Mouse (Mus musculus): Measurements from ENCODE around the gene Gabrd.

Gene Gabrd

GRCm38 (mm10) chr4:155383326-155383725, 14.6 kb downstream of the Gabrd start:
- no peak for DNase-seq (ENCODE audit: low read depth, low spot score)

GRCm38 (mm10) chr4:155382752-155383151, 15.2 kb downstream of the Gabrd start:
- no peak for DNase-seq (ENCODE audit: low read depth, low spot score)

- DNase-seq (ENCODE audit: low read depth, low spot score) = no peak
These were observed 15.9 kb downstream of the Gabrd start for GRCm38 (mm10) chr4:155381974-155382373.

- no peak for DNase-seq (ENCODE audit: low read depth, low spot score)
These were observed 25.8 kb downstream of the Gabrd start for GRCm38 (mm10) chr4:155371797-155372735.

- DNase-seq (ENCODE audit: low read depth, low spot score) = no peak
These were observed 26.9 kb downstream of the Gabrd start for GRCm38 (mm10) chr4:155370737-155371715.

- DNase-seq (ENCODE audit: low read depth, low spot score) = peak; percentile 64
These were observed 29.2 kb downstream of the Gabrd start for GRCm38 (mm10) chr4:155368684-155369083.

GRCm38 (mm10) chr4:155367739-155368138, 30.2 kb downstream of the Gabrd start:
- no peak for DNase-seq (ENCODE audit: low read depth, low spot score)

- DNase-seq (ENCODE audit: low read depth, low spot score) = no peak
These were observed 31.1 kb downstream of the Gabrd start for GRCm38 (mm10) chr4:155366784-155367183.

GRCm38 (mm10) chr4:155362443-155362842, 35.5 kb downstream of the Gabrd start:
- no peak for DNase-seq (ENCODE audit: low read depth, low spot score)

GRCm38 (mm10) chr4:155361303-155361791, 36.6 kb downstream of the Gabrd start, which contains the start of gene Prkcz:
TSS of gene Prkcz (minus strand) at chr4:155361361.
- DNase-seq (ENCODE audit: low read depth, low spot score) = peak; percentile 76

GRCm38 (mm10) chr4:155360856-155361255, 37.1 kb downstream of the Gabrd start:
- DNase-seq (ENCODE audit: low read depth, low spot score) = no peak

GRCm38 (mm10) chr4:155359560-155360464, 38.1 kb downstream of the Gabrd start:
- no peak for DNase-seq (ENCODE audit: low read depth, low spot score)

- DNase-seq (ENCODE audit: low read depth, low spot score) = no peak
These were observed 40.3 kb downstream of the Gabrd start for GRCm38 (mm10) chr4:155357601-155358000.

GRCm38 (mm10) chr4:155356354-155356753, 41.6 kb downstream of the Gabrd start:
- no peak for DNase-seq (ENCODE audit: low read depth, low spot score)

- no peak for DNase-seq (ENCODE audit: low read depth, low spot score)
These were observed 43.4 kb downstream of the Gabrd start for GRCm38 (mm10) chr4:155354546-155354945.

- no peak for DNase-seq (ENCODE audit: low read depth, low spot score)
These were observed 43.9 kb downstream of the Gabrd start for GRCm38 (mm10) chr4:155354035-155354434.

GRCm38 (mm10) chr4:155352581-155352980, 45.3 kb downstream of the Gabrd start:
- no peak for DNase-seq (ENCODE audit: low read depth, low spot score)

GRCm38 (mm10) chr4:155346350-155346749, 51.6 kb downstream of the Gabrd start:
- no peak for DNase-seq (ENCODE audit: low read depth, low spot score)

GRCm38 (mm10) chr4:155345608-155345953, 52.3 kb downstream of the Gabrd start:
- DNase-seq (ENCODE audit: low read depth, low spot score) = no peak

GRCm38 (mm10) chr4:155344716-155345607, 53.0 kb downstream of the Gabrd start:
- no peak for DNase-seq (ENCODE audit: low read depth, low spot score)
